8 mouse cellular contexts compared by ENCODE assay signal in the genomic region with DNA sequence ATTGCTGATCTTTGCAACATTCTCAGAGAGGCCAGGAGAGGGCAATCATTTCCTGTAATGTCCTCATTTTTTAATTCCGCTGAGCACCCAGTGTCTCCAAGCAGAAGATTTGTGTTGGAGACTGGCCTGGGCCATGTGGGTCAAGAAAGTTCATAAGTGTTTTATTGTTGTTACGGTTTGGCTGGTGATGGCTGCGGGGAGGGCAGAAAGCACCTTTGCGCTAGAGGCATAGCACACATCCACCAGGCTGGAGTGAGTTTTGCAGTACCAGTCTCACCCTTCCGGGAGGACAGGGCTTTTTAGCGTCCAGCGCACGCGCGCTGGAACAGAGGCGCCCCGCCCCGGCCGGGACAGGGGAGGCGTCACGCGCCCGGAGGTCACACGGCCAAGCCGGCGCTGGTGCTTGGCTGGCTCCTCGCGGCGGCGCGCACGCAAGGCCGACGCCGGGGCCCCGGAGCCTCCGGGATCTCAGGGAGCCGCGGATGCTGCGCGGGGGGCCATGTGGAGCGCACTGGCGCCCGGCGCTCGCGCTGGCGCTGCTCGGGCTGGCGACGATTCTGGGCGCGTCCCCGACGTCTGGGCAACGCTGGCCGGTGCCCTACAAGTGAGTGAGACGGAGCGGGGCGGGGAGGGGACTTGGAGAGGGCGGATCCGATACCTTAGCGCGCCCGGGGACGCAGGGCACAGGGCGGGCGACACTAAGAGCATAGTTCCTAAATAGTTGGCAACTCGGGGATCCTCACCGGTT. TPM values are rescaled to one million over a fixed set of nuclear protein-coding genes. Genes with fewer than 3 reads are reported as not detected.
DNase-seq lines count a peak whose midpoint lies in the region; ATAC-seq and TF ChIP-seq lines count a peak whose summit lies in the region.

A gene (plus strand): TSS at position 353 of the 748 bp plus-strand sequence.

- peak; percentile 61 for TF ChIP-seq CTCF in liver, embryonic 14.5 days (IDR thresholded peaks at IDR 0.05; ENCODE audit: low read depth)
- peak; percentile 65 for TF ChIP-seq CTCF in stomach, postnatal 0 days (IDR thresholded peaks at IDR 0.05; ENCODE audit: low read depth)

- peak; percentile 89 for ATAC-seq in CD4-positive, CD25-positive, alpha-beta regulatory T cell, adult 4 months
- ATAC-seq in heart, embryonic 15.5 days (replicated peaks; ENCODE audit: insufficient number of reproducible peaks, insufficient read depth, low FRiP score, low read depth) = peak; percentile 99
- peak; percentile 95 for ATAC-seq in liver, embryonic 14.5 days (ENCODE audit: insufficient read depth)
- ATAC-seq in neural tube, embryonic 11.5 days (ENCODE audit: insufficient read depth, low FRiP score, low TSS enrichment) = peak; percentile 98
- ATAC-seq in stomach, postnatal 0 days (ENCODE audit: low FRiP score, low TSS enrichment) = peak; percentile 98

- peak; percentile 90 for DNase-seq in c-Kit-negative CD71-positive TER-119-positive erythroid progenitor cells, embryonic 14.5 days (ENCODE audit: low read depth, low spot score)
- peak; percentile 94 for DNase-seq in forebrain, embryonic 10.5 days (ENCODE audit: extremely low spot score, low spot score)
- peak; percentile 94 to 98 for DNase-seq in kidney, postnatal 25 days
- peak; percentile 89 to 92 (median 90) for DNase-seq in liver, embryonic 14.5 days (ENCODE audit: low read depth in 3 of 3, low spot score in 3 of 3)
- peak; percentile 97 for DNase-seq in neural tube, embryonic 11.5 days (ENCODE audit: low spot score)
- DNase-seq in stomach, postnatal 0 days (ENCODE audit: low spot score) = peak; percentile 97

- H3K27ac ChIP-seq in forebrain, embryonic 10.5 days = peak within 1 kb of the TSS; percentile 93
- H3K27ac ChIP-seq in heart, embryonic 15.5 days = peak within 1 kb of the TSS; percentile 93
- H3K27ac ChIP-seq in liver, embryonic 14.5 days = peak within 1 kb of the TSS; percentile 95
- peak within 1 kb of the TSS; percentile 67 for H3K27ac ChIP-seq in neural tube, embryonic 11.5 days (ENCODE audit: low read depth, low read length)
- H3K27ac ChIP-seq in stomach, postnatal 0 days (replicated peaks) = peak within 1 kb of the TSS; percentile 94

- peak within 1 kb of the TSS; percentile 74 for H3K9ac ChIP-seq in heart, embryonic 15.5 days
- H3K9ac ChIP-seq in liver, embryonic 14.5 days (replicated peaks) = peak within 1 kb of the TSS; percentile 95
- peak within 1 kb of the TSS; percentile 76 for H3K9ac ChIP-seq in neural tube, embryonic 11.5 days (ENCODE audit: low read length)
- peak within 1 kb of the TSS; percentile 79 for H3K9ac ChIP-seq in stomach, postnatal 0 days (ENCODE audit: low read length)

- H3K36me3 ChIP-seq in forebrain, embryonic 10.5 days (replicated peaks) = peaks cover 34% of the 10 kb centered on the region
- peaks cover 19% of the 10 kb centered on the region; the same call in 1 of the 2 replicates for H3K36me3 ChIP-seq in heart, embryonic 15.5 days
- H3K36me3 ChIP-seq in liver, embryonic 14.5 days (replicated peaks; ENCODE audit: control insufficient read depth, insufficient read depth, low read depth) = peaks cover 5% of the 10 kb centered on the region
- H3K36me3 ChIP-seq in neural tube, embryonic 11.5 days (ENCODE audit: control insufficient read depth, insufficient read depth, low read length) = no peaks in the 10 kb centered on the region
- H3K36me3 ChIP-seq in stomach, postnatal 0 days (ENCODE audit: control insufficient read depth, insufficient read depth, low read length) = peaks cover 5% of the 10 kb centered on the region; the same call in 1 of the 2 replicates

- TF ChIP-seq EP300 in liver, embryonic 14.5 days (IDR thresholded peaks at IDR 0.05; ENCODE audit: low read depth) = no peak
- no peak for TF ChIP-seq EP300 in stomach, postnatal 0 days (optimal IDR thresholded peaks at IDR 0.05)

- no peaks in the 10 kb centered on the region for H3K9me3 ChIP-seq in forebrain, embryonic 10.5 days
- H3K9me3 ChIP-seq in heart, embryonic 15.5 days (replicated peaks) = no peaks in the 10 kb centered on the region
- no peaks in the 10 kb centered on the region for H3K9me3 ChIP-seq in liver, embryonic 14.5 days (ENCODE audit: control insufficient read depth, low read length)
- H3K9me3 ChIP-seq in neural tube, embryonic 11.5 days (ENCODE audit: control insufficient read depth, low read length) = no peaks in the 10 kb centered on the region
- no peaks in the 10 kb centered on the region for H3K9me3 ChIP-seq in stomach, postnatal 0 days (ENCODE audit: control insufficient read depth, low read length)

- H3K4me3 ChIP-seq in forebrain, embryonic 10.5 days = peak within 1 kb of the TSS; percentile 77
- H3K4me3 ChIP-seq in heart, embryonic 15.5 days = peak within 1 kb of the TSS; percentile 83
- H3K4me3 ChIP-seq in liver, embryonic 14.5 days (ENCODE audit: insufficient read depth in 1 of 2, low read depth in 2 of 2, low read length in 2 of 2) = peak within 1 kb of the TSS; percentile 88 to 90
- H3K4me3 ChIP-seq in neural tube, embryonic 11.5 days (ENCODE audit: low read depth, low read length) = peak within 1 kb of the TSS; percentile 66
- H3K4me3 ChIP-seq in stomach, postnatal 0 days (ENCODE audit: low read depth, low read length) = peak within 1 kb of the TSS; percentile 73

- H3K4me1 ChIP-seq in forebrain, embryonic 10.5 days = peaks cover 17% of the 10 kb centered on the region
- H3K4me1 ChIP-seq in heart, embryonic 15.5 days (replicated peaks) = peaks cover 15% of the 10 kb centered on the region
- peaks cover 0 to 10% of the 10 kb centered on the region in 2 experiments; a peak in 3 of 4 replicates for H3K4me1 ChIP-seq in liver, embryonic 14.5 days (replicated peaks; ENCODE audit: control insufficient read depth in 2 of 2, insufficient read depth in 2 of 2, low read length in 1 of 2)
- H3K4me1 ChIP-seq in neural tube, embryonic 11.5 days (ENCODE audit: control insufficient read depth, insufficient read depth, low read length) = peaks cover 7% of the 10 kb centered on the region
- no peaks in the 10 kb centered on the region for H3K4me1 ChIP-seq in stomach, postnatal 0 days (replicated peaks; ENCODE audit: control insufficient read depth, insufficient read depth)

- under 1% methylated on average over 64 of the region's 65 CpGs for WGBS in forebrain, embryonic 10.5 days
- WGBS in heart, embryonic 15.5 days = under 1% methylated on average over 65 of the region's 65 CpGs
- under 1% methylated on average over 65 of the region's 65 CpGs for WGBS in liver, embryonic 14.5 days (ENCODE audit: insufficient replicate concordance)
- under 1% methylated on average over 65 of the region's 65 CpGs for WGBS in neural tube, embryonic 11.5 days
- WGBS in stomach, postnatal 0 days = under 1% methylated on average over 65 of the region's 65 CpGs

- H3K4me2 ChIP-seq in heart, embryonic 15.5 days = peak within 1 kb of the TSS; percentile 92
- H3K4me2 ChIP-seq in liver, embryonic 14.5 days (ENCODE audit: low read depth) = peak within 1 kb of the TSS; percentile 95
- peak within 1 kb of the TSS; percentile 89 for H3K4me2 ChIP-seq in neural tube, embryonic 11.5 days (ENCODE audit: low read depth)
- peak within 1 kb of the TSS; percentile 96 for H3K4me2 ChIP-seq in stomach, postnatal 0 days (replicated peaks; ENCODE audit: low read depth)

- H3K27me3 ChIP-seq in forebrain, embryonic 10.5 days (ENCODE audit: poor library complexity, severe bottlenecking) = no peaks in the 10 kb centered on the region
- no peaks in the 10 kb centered on the region for H3K27me3 ChIP-seq in heart, embryonic 15.5 days
- no peaks in the 10 kb centered on the region for H3K27me3 ChIP-seq in liver, embryonic 14.5 days (ENCODE audit: control insufficient read depth, insufficient read depth, low read length)
- H3K27me3 ChIP-seq in neural tube, embryonic 11.5 days (ENCODE audit: control insufficient read depth, insufficient read depth, low read length) = no peaks in the 10 kb centered on the region
- H3K27me3 ChIP-seq in stomach, postnatal 0 days (ENCODE audit: control insufficient read depth, insufficient read depth, low read length) = no peaks in the 10 kb centered on the region

RNA-seq across cellular contexts. Expression of the gene that starts here (rescaled TPM):
- polyA plus RNA-seq in CD4-positive, CD25-positive, alpha-beta regulatory T cell, adult 4 months (2017; shearing (Covaris generic)) = 10 to 100 TPM; 16.4 to 19.2 TPM
- polyA plus RNA-seq in forebrain, embryonic 10.5 days (2016; fragmentation: Nextera tagmentation; extraction: Ambion mirVana) = 26.2 and 26.5 TPM in 2 replicates
- 23.6 and 26.1 TPM in 2 replicates for polyA plus RNA-seq in heart, embryonic 15.5 days (2015; fragmentation: Nextera tagmentation; extraction: Ambion mirVana)
- polyA plus RNA-seq in liver, embryonic 14.5 days (2012; rRNA removed) = 6.7 and 9.7 TPM in 2 replicates
- polyA plus RNA-seq in liver, embryonic 14.5 days (2014; fragmentation: Nextera tagmentation; extraction: Ambion mirVana) = 17.6 and 20.2 TPM in 2 replicates
- 27.2 and 27.5 TPM in 2 replicates for polyA plus RNA-seq in neural tube, embryonic 11.5 days (2014; fragmentation: Nextera tagmentation; extraction: Ambion mirVana)
- 21.8 and 21.9 TPM in 2 replicates for polyA plus RNA-seq in stomach, postnatal 0 days (2015; fragmentation: Nextera tagmentation; extraction: Ambion mirVana)

Comparison
In these comparisons a context has a peak if more than half of its experiments do, and no peak if none do; other contexts are left out.
1. Peak in every context shown above with its lines: DNase-seq, ATAC-seq, H3K4me3 ChIP-seq and H3K27ac ChIP-seq.